Mouse (Mus musculus): Measurements from ENCODE around the gene Nanos1. TPM values are rescaled to one million over a fixed set of nuclear protein-coding genes. Genes with fewer than 3 reads are reported as not detected.

Nanos1 gene
- polyA plus RNA-seq, 1 experiment: 1.3 TPM

DNA sequence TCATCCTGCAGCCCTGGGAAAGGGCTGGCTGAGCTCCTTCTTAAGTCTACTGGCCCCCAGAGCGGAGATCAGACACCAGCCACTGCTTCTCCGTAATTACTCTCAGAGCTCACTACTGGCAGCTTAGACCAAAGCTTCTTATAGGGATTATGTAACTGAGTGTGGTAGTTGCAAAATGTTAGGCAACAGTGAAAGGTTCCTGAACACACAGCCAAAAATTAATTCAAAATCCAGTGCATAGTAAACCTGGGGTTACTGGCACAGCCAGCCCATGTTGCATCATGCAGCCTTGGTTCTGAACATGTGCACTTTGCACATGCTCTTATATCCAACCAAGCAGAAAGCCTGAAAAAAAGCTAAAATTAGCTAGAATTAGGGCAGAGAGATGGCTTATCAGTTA lies 39.5 kb downstream of the Nanos1 start:
- H3K4me3 ChIP-seq (ENCODE audit: extremely low read depth, insufficient read depth, insufficient read length): no peak overlapping the region
- TF ChIP-seq POLR2A (IDR thresholded peaks at IDR 0.05; ENCODE audit: low read depth, low read length): no peak
- H3K4me1 ChIP-seq (ENCODE audit: control insufficient read depth, insufficient read depth, insufficient read length): no peaks in the 10 kb centered on the region
- H3K27ac ChIP-seq (ENCODE audit: insufficient read depth, low read length): no peak overlapping the region
- WGBS: 87% methylated on average over 2 of the region's 2 CpGs
- no peak for DNase-seq (ENCODE audit: low read depth in 1 of 2, low spot score in 2 of 2)
- H3K36me3 ChIP-seq (ENCODE audit: control insufficient read depth, insufficient read depth, low read length): no peaks in the 10 kb centered on the region
- H3K27me3 ChIP-seq (ENCODE audit: control insufficient read depth, insufficient read depth, low read length): no peaks in the 10 kb centered on the region

DNA sequence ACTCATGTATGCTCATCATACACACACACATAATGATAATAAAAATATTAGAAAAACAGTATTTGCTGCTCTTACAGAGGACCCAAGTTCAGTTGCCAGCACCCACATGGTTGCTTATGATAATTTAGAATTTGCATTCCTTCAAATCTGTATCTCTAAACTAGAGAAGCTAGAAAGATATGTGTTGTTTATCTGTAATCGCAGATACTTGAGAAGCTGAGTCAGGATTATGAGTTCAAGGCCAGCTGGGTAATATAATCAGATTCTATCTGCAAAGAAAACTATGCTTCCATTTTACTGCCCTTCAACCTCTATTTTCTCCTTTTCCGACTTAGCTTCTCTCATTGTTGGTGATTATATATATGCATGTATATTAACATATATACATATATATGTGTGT lies 41.6 kb downstream of the Nanos1 start:
- no peak for TF ChIP-seq CTCF (IDR thresholded peaks at IDR 0.05; ENCODE audit: extremely low read depth, insufficient read depth, insufficient read length, insufficient replicate concordance)
- no peak for TF ChIP-seq POLR2A (IDR thresholded peaks at IDR 0.05; ENCODE audit: low read depth, low read length)
- no peaks in the 10 kb centered on the region for H3K4me1 ChIP-seq (ENCODE audit: control insufficient read depth, insufficient read depth, insufficient read length)
- H3K27me3 ChIP-seq (ENCODE audit: control insufficient read depth, insufficient read depth, low read length): no peaks in the 10 kb centered on the region
- H3K36me3 ChIP-seq (ENCODE audit: control insufficient read depth, insufficient read depth, low read length): no peaks in the 10 kb centered on the region
- WGBS: 97% methylated on average over 2 of the region's 2 CpGs
- no peak overlapping the region for H3K27ac ChIP-seq (ENCODE audit: insufficient read depth, low read length)
- DNase-seq (ENCODE audit: low read depth in 1 of 2, low spot score in 2 of 2): no peak
- no peak overlapping the region for H3K4me3 ChIP-seq (ENCODE audit: extremely low read depth, insufficient read depth, insufficient read length)

DNA sequence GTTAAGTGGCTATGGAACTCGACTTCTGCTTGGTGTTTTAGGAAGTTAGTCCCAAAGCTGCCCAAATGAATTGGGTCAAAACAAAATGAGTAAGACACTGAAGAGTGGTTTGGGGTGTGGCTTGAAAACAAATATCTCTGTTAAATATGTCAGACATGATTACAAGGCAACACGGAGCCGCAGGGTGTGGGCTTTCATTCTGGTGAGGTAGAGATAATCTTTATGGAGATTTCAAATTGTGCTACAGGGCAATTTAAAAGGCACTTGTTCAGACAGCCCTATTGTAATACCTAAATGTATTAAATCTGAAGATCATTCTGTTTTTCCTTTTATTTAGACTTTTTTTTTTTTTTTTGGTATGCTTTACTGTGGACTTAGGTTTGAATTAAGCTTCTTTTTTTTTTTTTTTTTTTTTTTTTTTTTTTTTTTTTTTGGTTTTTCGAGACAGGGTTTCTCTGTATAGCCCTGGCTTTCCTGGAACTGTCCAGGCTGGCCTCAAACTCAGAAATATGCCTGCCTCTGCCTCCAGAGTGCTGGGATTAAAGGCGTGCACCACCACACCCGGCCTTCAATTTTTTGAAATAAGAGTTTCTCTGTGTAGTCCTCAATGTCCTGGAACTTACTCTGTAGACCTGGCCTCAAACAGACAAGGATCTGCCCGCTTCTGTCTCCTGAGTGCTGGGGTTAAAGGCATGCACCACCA lies 44.2 kb downstream of the Nanos1 start:
- TF ChIP-seq CTCF (IDR thresholded peaks at IDR 0.05; ENCODE audit: extremely low read depth, insufficient read depth, insufficient read length, insufficient replicate concordance): no peak
- TF ChIP-seq POLR2A (IDR thresholded peaks at IDR 0.05; ENCODE audit: low read depth, low read length): no peak
- WGBS: 70% methylated on average over 7 of the region's 7 CpGs

DNA sequence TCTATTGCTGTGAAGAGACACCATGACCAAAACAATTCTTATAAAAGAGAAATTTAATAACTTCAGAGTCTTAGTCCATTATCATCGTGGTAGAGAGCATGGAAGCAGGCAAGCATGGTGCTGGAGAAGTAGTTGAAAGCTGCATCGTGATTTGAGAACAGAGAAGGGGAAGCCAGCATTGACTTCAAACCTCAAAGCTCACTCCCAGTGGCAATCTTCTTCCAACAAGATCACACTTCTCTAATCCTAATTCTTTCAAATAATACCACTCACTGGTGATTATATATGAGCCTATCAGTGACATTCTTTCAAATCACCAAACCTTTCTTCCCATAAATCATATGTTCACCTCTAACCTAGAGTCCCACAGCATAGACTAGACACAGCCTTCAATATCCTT lies 49.1 kb downstream of the Nanos1 start:
- TF ChIP-seq CTCF (IDR thresholded peaks at IDR 0.05; ENCODE audit: extremely low read depth, insufficient read depth, insufficient read length, insufficient replicate concordance) (no peak), POLR2A (IDR thresholded peaks at IDR 0.05; ENCODE audit: low read depth, low read length) (no peak)
- Histone ChIP-seq H3K4me1 (ENCODE audit: control insufficient read depth, insufficient read depth, insufficient read length) (no peaks in the 10 kb centered on the region), H3K27ac (ENCODE audit: insufficient read depth, low read length) (no peak overlapping the region), H3K36me3 (ENCODE audit: control insufficient read depth, insufficient read depth, low read length) (no peaks in the 10 kb centered on the region), H3K27me3 (ENCODE audit: control insufficient read depth, insufficient read depth, low read length) (no peaks in the 10 kb centered on the region), H3K4me3 (ENCODE audit: extremely low read depth, insufficient read depth, insufficient read length) (no peak overlapping the region)
- WGBS: 27% methylated on average over 2 of the region's 2 CpGs
- no peak for DNase-seq (ENCODE audit: low read depth in 1 of 2, low spot score in 2 of 2)

More for the DNA sequence above, 44.2 kb downstream of the Nanos1 start:
- no peak overlapping the region for H3K4me3 ChIP-seq (ENCODE audit: extremely low read depth, insufficient read depth, insufficient read length)
- no peak overlapping the region for H3K27ac ChIP-seq (ENCODE audit: insufficient read depth, low read length)
- no peak for DNase-seq (ENCODE audit: low read depth in 1 of 2, low spot score in 2 of 2)
- H3K4me1 ChIP-seq (ENCODE audit: control insufficient read depth, insufficient read depth, insufficient read length): no peaks in the 10 kb centered on the region
- H3K36me3 ChIP-seq (ENCODE audit: control insufficient read depth, insufficient read depth, low read length): no peaks in the 10 kb centered on the region
- H3K27me3 ChIP-seq (ENCODE audit: control insufficient read depth, insufficient read depth, low read length): no peaks in the 10 kb centered on the region

Other genes starting within 250 kb of the Nanos1 start
- gene Cacul1, start 175.0 kb upstream of the Nanos1 start, polyA plus RNA-seq (2012; rRNA removed): 7.9 and 10.4 TPM in 2 replicates
- gene Eif3a, start 34.7 kb downstream of the Nanos1 start, polyA plus RNA-seq (2012; rRNA removed): 17.3 and 18.3 TPM in 2 replicates
- 3.8 and 4.7 TPM in 2 replicates for gene Fam45a, start 55.6 kb downstream of the Nanos1 start, polyA plus RNA-seq (2012; rRNA removed)
- 0.52 and 0.94 TPM in 2 replicates for gene Sfxn4, start 105.5 kb downstream of the Nanos1 start, polyA plus RNA-seq (2012; rRNA removed)
- gene Prdx3, start 118.6 kb downstream of the Nanos1 start, polyA plus RNA-seq (2012; rRNA removed): 54.0 and 55.7 TPM in 2 replicates
- 2.0 and 2.1 TPM in 2 replicates for gene Grk5, start 133.8 kb downstream of the Nanos1 start, polyA plus RNA-seq (2012; rRNA removed)

Data from spleen, adult 2 months (tissue).